Mouse (Mus musculus) thymus, postnatal 0 days (tissue): ENCODE measurements around the gene 2700097O09Rik. TPM values are rescaled to one million over a fixed set of nuclear protein-coding genes. Genes with fewer than 3 reads are reported as not detected.

Experiments
- polyA plus RNA-seq: library from polyadenylated mRNA; unstranded; fragments of >200 nt; fragmentation: Nextera tagmentation; extraction: Ambion mirVana; gene quantifications from 2 replicates; pipeline ENCODE4 v1.2.1, GENCODE M21; 2015

2700097O09Rik gene
- polyA plus RNA-seq, 1 experiment from 2014 or later = 13.4 TPM

Other genes starting within 250 kb of the 2700097O09Rik start
- 79.4 and 84.0 TPM in 2 replicates for gene Cfl2, start 217.2 kb downstream of the 2700097O09Rik start, polyA plus RNA-seq
- gene Gm20403, start 93.6 kb downstream of the 2700097O09Rik start, polyA plus RNA-seq = not detected in 2 replicates
- 33.2 and 35.5 TPM in 2 replicates for gene Baz1a, start 65.8 kb downstream of the 2700097O09Rik start, polyA plus RNA-seq
- 144 and 152 TPM in 2 replicates for gene Srp54a, start 152 bp upstream of the 2700097O09Rik start, polyA plus RNA-seq
- gene Fam177a, start 44.4 kb upstream of the 2700097O09Rik start, polyA plus RNA-seq = 20.9 and 25.9 TPM in 2 replicates
- gene Srp54b, start 75.0 kb upstream of the 2700097O09Rik start, polyA plus RNA-seq = 63.4 and 66.1 TPM in 2 replicates
- not detected in 2 replicates for gene 1700047I17Rik2, start 119.5 kb upstream of the 2700097O09Rik start, polyA plus RNA-seq
- 72.5 and 81.4 TPM in 2 replicates for gene Srp54c, start 150.1 kb upstream of the 2700097O09Rik start, polyA plus RNA-seq
- 16.0 and 16.2 TPM in 2 replicates for gene 1110008L16Rik, start 219.5 kb upstream of the 2700097O09Rik start, polyA plus RNA-seq
- gene Ppp2r3c, start 222.9 kb upstream of the 2700097O09Rik start, polyA plus RNA-seq = 18.2 and 18.9 TPM in 2 replicates